Mouse (Mus musculus) brain, embryonic 14.5 days (tissue): Measurements from ENCODE around the gene Olfr1202. TPM values are rescaled to one million over a fixed set of nuclear protein-coding genes. Genes with fewer than 3 reads are reported as not detected.

Experiments
- DNase-seq: peaks from one replicate; pipeline ENCODE4 v3.0.0-alpha.2; 2011; ENCODE audit warnings: low read depth
- CTCF ChIP-seq: fragments of 200-500 bp; IDR thresholded peaks from 2 replicates; pipeline ENCODE4 v1.5.1; 2012; ENCODE audit warnings: inconsistent platforms, mild to moderate bottlenecking, moderate library complexity, borderline replicate concordance; ENCODE audit not compliant: insufficient read depth, insufficient read length; ENCODE audit errors: extremely low read depth
- POLR2A ChIP-seq: fragments of 200-500 bp; IDR thresholded peaks from 2 replicates; pipeline ENCODE4 v1.6.1; 2012; ENCODE audit warnings: mild to moderate bottlenecking, inconsistent platforms, borderline replicate concordance; ENCODE audit not compliant: poor library complexity, insufficient read depth, insufficient read length, severe bottlenecking; ENCODE audit errors: extremely low read depth
- polyA plus RNA-seq: library from polyadenylated mRNA; depleted of rRNA; stranded (reverse); fragments of >200 nt; gene quantifications from 2 replicates; pipeline ENCODE4 v1.2.3, GENCODE M21; 2012; rRNA removed

Gene Olfr1202
- polyA plus RNA-seq = not detected in 2 replicates

DNA sequence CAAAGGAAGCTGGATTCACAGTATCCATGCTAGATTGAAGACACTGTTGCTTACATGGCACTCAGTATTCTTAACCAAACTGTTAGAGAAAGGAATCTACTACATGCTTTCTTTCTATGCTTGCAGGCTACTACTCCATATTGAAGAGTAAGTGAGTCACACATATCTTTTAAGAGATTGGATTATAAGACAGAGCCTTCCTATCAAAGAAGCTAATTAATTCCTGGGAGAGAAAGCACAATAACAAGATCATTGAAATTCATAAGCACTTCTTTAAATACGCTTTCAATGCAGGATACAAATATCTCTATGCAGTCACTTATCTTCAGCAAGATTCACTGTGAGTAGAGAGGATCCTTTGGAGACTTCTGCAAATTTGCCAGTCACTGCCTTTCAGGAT lies at the start of gene Olfr1202:
TSS of gene Olfr1202 (plus strand) at position 301 of the 400 bp plus-strand sequence.
- TF ChIP-seq POLR2A = no peak
- TF ChIP-seq CTCF = no peak
- DNase-seq = no peak

DNA sequence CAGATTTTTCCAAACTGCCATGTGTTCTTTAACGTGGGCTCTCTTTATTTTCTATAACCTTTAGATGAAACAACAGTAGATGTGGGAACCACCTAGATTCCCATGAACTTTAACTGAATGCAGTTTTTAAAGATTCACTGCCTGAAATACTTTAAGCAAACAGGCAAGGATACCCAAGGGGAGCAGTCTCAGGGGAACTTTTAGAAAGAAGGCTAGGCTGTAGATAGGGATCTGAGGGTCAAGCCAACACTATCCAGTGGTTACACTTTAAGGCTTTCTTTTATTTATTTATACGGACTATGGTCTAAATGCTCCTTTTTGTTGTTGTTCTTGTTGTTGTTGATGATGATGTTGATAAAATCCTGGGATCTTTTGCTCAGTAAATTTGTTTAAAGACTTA lies 43.9 kb upstream of the Olfr1202 start, which contains the start of gene Olfr1200:
TSS of gene Olfr1200 (minus strand) at position 101 of the 400 bp plus-strand sequence.
- TF ChIP-seq CTCF (no peak), POLR2A (no peak)
- DNase-seq = no peak

DNA sequence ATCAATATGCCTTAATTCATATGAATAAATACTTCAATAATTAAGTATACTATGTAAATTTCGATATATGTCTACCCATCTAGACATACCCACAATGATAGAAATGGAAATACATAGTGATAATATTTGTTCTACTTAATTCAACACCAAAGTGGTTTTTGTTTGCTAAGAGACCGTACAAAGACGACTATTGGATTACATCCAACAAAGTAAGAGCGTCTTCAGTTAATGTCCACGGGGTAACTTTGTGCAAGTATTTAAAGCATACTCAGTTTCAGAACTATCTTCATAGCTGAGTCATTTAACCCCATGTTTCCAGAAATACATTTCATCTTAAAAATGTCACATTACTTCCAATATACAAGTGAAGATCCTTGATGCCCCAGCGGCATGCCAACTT lies 21.6 kb upstream of the Olfr1202 start, which contains the start of gene Olfr1201:
TSS of gene Olfr1201 (plus strand) at position 301 of the 400 bp plus-strand sequence.
- TF ChIP-seq POLR2A (no peak), CTCF (no peak)
- DNase-seq = no peak

DNA sequence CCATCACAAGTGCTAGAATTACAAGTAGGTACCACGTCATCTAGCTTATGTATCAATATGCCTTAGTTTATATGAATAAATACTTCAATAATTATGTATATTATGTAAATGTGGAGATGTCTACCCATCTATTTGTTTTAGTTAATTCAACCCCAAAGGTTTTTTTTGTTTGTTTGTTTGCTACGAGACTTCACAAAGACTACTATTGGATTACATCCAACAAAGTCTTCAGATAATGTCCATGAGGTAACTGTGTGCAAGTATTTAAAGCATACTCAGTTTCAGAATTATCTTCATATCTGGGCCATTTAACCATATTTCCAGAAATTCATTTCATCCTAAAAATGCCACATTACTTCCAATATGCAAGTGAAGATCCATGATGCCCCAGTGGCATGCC lies 15.1 kb downstream of the Olfr1202 start, which contains the start of gene Olfr1205:
TSS of gene Olfr1205 (plus strand) at position 301 of the 400 bp plus-strand sequence.
- DNase-seq = no peak
- no peak for TF ChIP-seq POLR2A
- no peak for TF ChIP-seq CTCF

DNA sequence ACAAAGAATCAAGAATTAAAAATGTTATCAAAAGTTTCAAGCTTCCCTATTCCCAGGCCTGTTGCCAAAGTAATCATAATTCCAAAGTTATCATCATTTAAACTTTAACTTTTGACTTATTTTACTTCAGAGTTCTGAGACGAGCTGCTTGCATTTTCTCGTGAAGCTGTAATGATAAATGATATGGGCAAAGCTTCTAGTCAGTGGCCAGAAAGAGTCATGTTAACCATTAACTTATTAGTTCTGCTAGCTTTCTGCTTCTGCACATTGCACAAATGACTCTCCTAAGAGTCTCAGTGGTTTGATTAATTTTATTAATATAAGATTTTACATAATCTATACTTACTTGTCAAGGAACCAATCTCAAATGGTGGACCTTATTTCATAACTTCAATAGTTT lies 24.2 kb downstream of the Olfr1202 start:
- no peak for DNase-seq
- no peak for TF ChIP-seq POLR2A
- TF ChIP-seq CTCF = no peak

DNA sequence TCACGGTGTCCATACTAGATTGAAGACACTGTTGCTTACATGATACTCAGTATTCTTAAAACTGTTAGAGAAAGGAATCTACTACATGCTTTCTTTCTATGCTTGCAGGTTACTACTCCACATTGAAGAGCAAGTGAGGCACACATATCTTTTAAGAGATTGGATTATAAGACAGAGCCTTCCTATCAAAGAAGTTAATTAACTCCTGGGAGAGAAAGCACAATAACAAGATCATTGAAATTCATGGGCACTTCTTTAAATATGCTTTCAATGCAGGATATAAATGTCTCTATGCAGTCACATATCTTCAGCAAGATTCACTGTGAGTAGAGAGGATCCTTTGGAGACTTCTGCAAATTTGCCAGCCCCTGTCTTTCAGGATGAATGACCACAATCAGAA lies 34.7 kb downstream of the Olfr1202 start, which contains the start of gene Olfr1204:
TSS of gene Olfr1204 (plus strand) at position 301 of the 400 bp plus-strand sequence.
- TF ChIP-seq POLR2A (no peak), CTCF (no peak)
- no peak for DNase-seq

DNA sequence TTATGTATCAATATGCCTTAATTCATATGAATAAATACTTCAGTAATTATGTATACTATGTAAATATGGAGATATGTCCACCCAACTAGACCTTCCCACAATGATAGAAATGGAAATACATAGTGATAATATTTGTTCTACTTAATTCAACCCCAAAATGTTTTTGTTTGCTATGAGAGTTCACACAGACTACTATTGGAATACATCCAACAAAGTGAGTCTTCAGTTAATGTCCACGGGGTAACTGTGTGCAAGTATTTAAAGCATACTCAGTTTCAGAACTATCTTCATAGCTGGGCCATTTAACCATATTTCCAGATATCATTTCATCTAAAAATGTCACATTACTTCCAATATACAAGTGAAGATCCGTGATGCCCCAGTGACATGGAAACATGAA lies 48.6 kb downstream of the Olfr1202 start, which contains the start of gene Olfr1206:
TSS of gene Olfr1206 (plus strand) at position 301 of the 400 bp plus-strand sequence.
- DNase-seq = no peak
- TF ChIP-seq CTCF (no peak), POLR2A (no peak)

Other genes with a start within 250 kb of the Olfr1202 start
- not detected in 2 replicates for gene Olfr1189, start 228.0 kb upstream of the Olfr1202 start, polyA plus RNA-seq
- not detected in 2 replicates for gene Olfr1191-ps1, start 174.0 kb upstream of the Olfr1202 start, polyA plus RNA-seq
- gene Olfr1192-ps1, start 166.0 kb upstream of the Olfr1202 start, polyA plus RNA-seq = not detected in 2 replicates
- gene Olfr1193, start 138.9 kb upstream of the Olfr1202 start, polyA plus RNA-seq = not detected in 2 replicates
- not detected in 2 replicates for gene Olfr1195, start 125.3 kb upstream of the Olfr1202 start, polyA plus RNA-seq
- gene Olfr1196, start 109.9 kb upstream of the Olfr1202 start, polyA plus RNA-seq = not detected in 2 replicates
- not detected in 2 replicates for gene Olfr1197, start 82.1 kb upstream of the Olfr1202 start, polyA plus RNA-seq
- not detected in 2 replicates for gene Olfr1198, start 63.1 kb upstream of the Olfr1202 start, polyA plus RNA-seq
- not detected in 2 replicates for gene Olfr1199, start 54.0 kb upstream of the Olfr1202 start, polyA plus RNA-seq
- gene Olfr1200, start 44.0 kb upstream of the Olfr1202 start, polyA plus RNA-seq = not detected in 2 replicates
- gene Olfr1201, start 21.5 kb upstream of the Olfr1202 start, polyA plus RNA-seq = not detected in 2 replicates
- not detected in 2 replicates for gene Olfr1205, start 15.2 kb downstream of the Olfr1202 start, polyA plus RNA-seq
- not detected in 2 replicates for gene Olfr1204, start 34.8 kb downstream of the Olfr1202 start, polyA plus RNA-seq
- gene Olfr1206, start 48.7 kb downstream of the Olfr1202 start, polyA plus RNA-seq = not detected in 2 replicates
- gene Olfr1208, start 87.8 kb downstream of the Olfr1202 start, polyA plus RNA-seq = not detected in 2 replicates
- not detected in 2 replicates for gene Olfr1209, start 100.7 kb downstream of the Olfr1202 start, polyA plus RNA-seq
- not detected in 2 replicates for gene Olfr1211, start 123.6 kb downstream of the Olfr1202 start, polyA plus RNA-seq
- not detected in 2 replicates for gene Olfr1212, start 139.5 kb downstream of the Olfr1202 start, polyA plus RNA-seq
- gene Gm13762, start 165.8 kb downstream of the Olfr1202 start, polyA plus RNA-seq = not detected in 2 replicates
- gene Olfr1214, start 178.2 kb downstream of the Olfr1202 start, polyA plus RNA-seq = not detected in 2 replicates
- not detected in 2 replicates for gene Olfr1215, start 192.5 kb downstream of the Olfr1202 start, polyA plus RNA-seq
- not detected in 2 replicates for gene Olfr1216, start 203.8 kb downstream of the Olfr1202 start, polyA plus RNA-seq
- gene Olfr1217, start 217.6 kb downstream of the Olfr1202 start, polyA plus RNA-seq = not detected in 2 replicates
- not detected in 2 replicates for gene Olfr1218, start 246.7 kb downstream of the Olfr1202 start, polyA plus RNA-seq